Mouse (Mus musculus) midbrain, embryonic 13.5 days (tissue): ENCODE results near the gene 4930512M02Rik. TPM values are rescaled to one million over a fixed set of nuclear protein-coding genes. Genes with fewer than 3 reads are reported as not detected.

Source experiments
- ATAC-seq: fragments of 200-750 bp; cut with Nextera tagmentation; 2 replicates; pipeline ENCODE4 v1.8.0; 2017; ENCODE audit warnings: mild to moderate bottlenecking, moderate TSS enrichment, moderate library complexity
- H3K27ac ChIP-seq: fragments of 300-500 bp; sonication (generic); 2 replicates; pipeline ENCODE4 v1.5.1; 2015; ENCODE audit warnings: inconsistent platforms, mild to moderate bottlenecking, moderate library complexity
- H3K27me3 ChIP-seq: fragments of 300-500 bp; sonication (generic); 2 replicates; pipeline ENCODE4 v1.6.1; 2015; ENCODE audit warnings: mild to moderate bottlenecking, inconsistent platforms
- H3K36me3 ChIP-seq: fragments of 300-500 bp; sonication (generic); 2 replicates; pipeline ENCODE4 v1.6.1; 2015; ENCODE audit warnings: mild to moderate bottlenecking, inconsistent platforms
- H3K4me1 ChIP-seq: fragments of 300-500 bp; sonication (generic); replicated peaks from 2 replicates; pipeline ENCODE4 v1.6.1; 2015; ENCODE audit warnings: inconsistent platforms
- H3K4me2 ChIP-seq: fragments of 300-500 bp; sonication (generic); replicated peaks from 2 replicates; pipeline ENCODE4 v1.6.1; 2015; ENCODE audit warnings: moderate library complexity, mild to moderate bottlenecking, inconsistent platforms
- H3K4me3 ChIP-seq: fragments of 300-500 bp; sonication (generic); replicated peaks from 2 replicates; pipeline ENCODE4 v1.5.1; 2015; ENCODE audit warnings: mild to moderate bottlenecking, inconsistent platforms
- H3K9ac ChIP-seq: fragments of 300-500 bp; sonication (generic); replicated peaks from 2 replicates; pipeline ENCODE4 v1.6.1; 2015; ENCODE audit warnings: mild to moderate bottlenecking, inconsistent platforms
- H3K9me3 ChIP-seq: fragments of 300-500 bp; sonication (generic); 2 replicates; pipeline ENCODE4 v1.6.1; 2016; ENCODE audit warnings: mild to moderate bottlenecking, inconsistent platforms
- WGBS: fragments of 180-500 bp; shearing (Covaris S2); methylation state at CpG from one replicate; pipeline ENCODE4 v1.1.7; 2015; 5-methylcytosine and 5-hydroxymethylcytosine counted together
- polyA plus RNA-seq: library from polyadenylated mRNA; unstranded; fragments of >200 nt; fragmentation: Nextera tagmentation; extraction: Ambion mirVana; gene quantifications from 2 replicates; pipeline ENCODE4 v1.2.1, GENCODE M21; 2015

4930512M02Rik gene
- polyA plus RNA-seq, 1 experiment from 2014 or later, result not detected

GRCm38 (mm10) chr11:11559099-11559686 is 68.4 kb downstream of the 4930512M02Rik start:
- H3K27me3 ChIP-seq, result no peaks in the 10 kb centered on the region
- H3K9ac ChIP-seq, result no peak overlapping the region
- H3K9me3 ChIP-seq, result no peaks in the 10 kb centered on the region
- H3K36me3 ChIP-seq, result no peaks in the 10 kb centered on the region
- H3K4me2 ChIP-seq, result no peak overlapping the region
- H3K4me3 ChIP-seq, result no peak overlapping the region
- no peak for ATAC-seq
- H3K27ac ChIP-seq, result no peak overlapping the region
- WGBS, result 89% methylated on average over 7 of the region's 7 CpGs
- no peaks in the 10 kb centered on the region for H3K4me1 ChIP-seq

DNA sequence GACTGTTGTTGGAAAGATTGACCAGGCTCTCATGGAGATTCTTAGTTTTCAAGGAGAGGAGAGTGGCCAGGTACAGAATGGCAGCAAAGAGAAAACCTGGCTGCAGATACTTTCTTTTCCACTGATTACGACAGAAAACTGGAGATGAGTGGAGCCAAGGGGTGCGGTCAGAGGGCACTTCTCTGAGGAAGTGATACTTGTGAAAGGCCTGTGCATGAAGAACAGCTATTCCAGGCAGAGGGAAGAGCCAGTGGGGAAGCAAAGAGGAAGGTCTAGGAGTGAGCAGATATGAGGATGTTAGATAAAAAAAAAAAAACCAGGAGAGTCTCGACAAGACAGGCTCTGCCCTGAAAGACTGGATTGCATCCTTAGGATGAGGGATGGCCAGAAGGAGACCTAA is 69.0 kb downstream of the 4930512M02Rik start:
- no peaks in the 10 kb centered on the region for H3K9me3 ChIP-seq
- no peak for ATAC-seq
- H3K27ac ChIP-seq, result no peak overlapping the region
- H3K4me1 ChIP-seq, result no peaks in the 10 kb centered on the region
- WGBS, result 81% methylated on average over 3 of the region's 3 CpGs
- no peaks in the 10 kb centered on the region for H3K27me3 ChIP-seq
- H3K36me3 ChIP-seq, result no peaks in the 10 kb centered on the region
- H3K9ac ChIP-seq, result no peak overlapping the region
- H3K4me2 ChIP-seq, result no peak overlapping the region
- no peak overlapping the region for H3K4me3 ChIP-seq

DNA sequence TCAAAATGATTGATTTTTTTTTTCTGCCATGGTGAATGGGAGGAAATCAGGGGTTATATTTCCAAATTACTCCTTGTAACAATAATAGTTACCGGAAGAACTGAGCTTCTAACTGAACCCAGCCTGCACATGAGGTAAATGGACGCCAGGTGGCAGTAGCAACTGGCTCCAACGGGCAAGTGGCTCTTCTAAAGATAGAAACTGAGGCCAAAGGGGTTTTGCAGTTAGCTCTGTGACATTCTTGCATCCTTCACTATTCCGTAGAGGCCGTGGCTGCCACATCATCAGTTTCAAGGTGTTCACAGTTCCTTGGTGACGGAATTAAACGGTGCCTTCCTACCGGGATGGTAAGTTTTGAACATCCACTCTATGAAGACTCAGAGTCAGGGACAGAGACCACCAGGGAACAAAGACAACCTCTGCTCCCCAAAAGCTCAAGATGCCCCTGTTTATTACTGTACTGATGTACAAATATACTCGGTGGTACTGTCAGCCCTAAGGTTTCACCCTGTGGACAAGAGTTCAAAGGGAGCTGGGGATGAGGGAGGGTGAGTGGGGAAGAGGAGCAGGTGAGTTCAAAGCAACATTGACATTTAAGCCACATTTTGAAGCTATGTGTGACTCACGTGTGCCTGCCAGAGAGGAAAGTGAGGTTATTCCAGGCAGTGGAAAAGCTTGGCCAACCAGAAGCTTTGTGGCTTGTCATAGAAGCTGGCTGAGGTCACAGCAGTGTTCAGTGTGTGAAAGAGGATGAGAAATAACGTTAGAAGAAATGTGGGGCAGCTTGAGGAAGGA is 70.3 kb downstream of the 4930512M02Rik start:
- ATAC-seq, result no peak
- Histone ChIP-seq H3K4me3 (no peak overlapping the region), H3K27ac (no peak overlapping the region), H3K4me1 (no peaks in the 10 kb centered on the region), H3K9me3 (no peaks in the 10 kb centered on the region), H3K27me3 (no peaks in the 10 kb centered on the region), H3K9ac (no peak overlapping the region), H3K36me3 (no peaks in the 10 kb centered on the region), H3K4me2 (no peak overlapping the region)
- 48% methylated on average over 11 of the region's 11 CpGs for WGBS

DNA sequence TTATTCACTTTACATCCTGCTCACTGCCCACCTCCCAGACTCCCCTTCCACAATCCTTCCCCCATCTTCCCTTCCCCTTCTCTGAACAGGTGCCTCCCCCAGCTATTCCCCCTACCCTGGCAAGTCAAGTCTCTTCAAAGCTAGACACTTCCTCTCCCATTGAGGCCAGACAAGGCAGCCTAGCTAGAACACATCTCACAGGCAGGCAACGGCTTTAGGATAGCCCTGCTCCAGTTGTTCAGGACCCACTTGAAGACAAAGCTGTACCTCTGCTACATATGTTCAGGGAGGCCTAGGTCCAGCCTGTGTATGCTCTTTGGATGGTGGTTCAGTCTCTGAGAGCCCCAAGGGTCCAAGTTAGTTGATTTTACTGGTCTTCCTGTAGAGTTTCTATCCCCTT is 71.4 kb downstream of the 4930512M02Rik start:
- 93% methylated on average over 1 of the region's 1 CpGs for WGBS
- Histone ChIP-seq H3K4me3 (no peak overlapping the region), H3K4me2 (no peak overlapping the region), H3K9me3 (no peaks in the 10 kb centered on the region), H3K27me3 (no peaks in the 10 kb centered on the region), H3K4me1 (no peaks in the 10 kb centered on the region), H3K9ac (no peak overlapping the region), H3K36me3 (no peaks in the 10 kb centered on the region), H3K27ac (no peak overlapping the region)
- ATAC-seq, result no peak

GRCm38 (mm10) chr11:11555563-11555962 is 72.1 kb downstream of the 4930512M02Rik start:
- no peak overlapping the region for H3K4me2 ChIP-seq
- no peak for ATAC-seq
- no peaks in the 10 kb centered on the region for H3K27me3 ChIP-seq
- H3K4me1 ChIP-seq, result no peaks in the 10 kb centered on the region
- no peak overlapping the region for H3K27ac ChIP-seq
- 74% methylated on average over 8 of the region's 8 CpGs for WGBS
- no peak overlapping the region for H3K4me3 ChIP-seq
- H3K36me3 ChIP-seq, result no peaks in the 10 kb centered on the region
- no peak overlapping the region for H3K9ac ChIP-seq
- no peaks in the 10 kb centered on the region for H3K9me3 ChIP-seq

DNA sequence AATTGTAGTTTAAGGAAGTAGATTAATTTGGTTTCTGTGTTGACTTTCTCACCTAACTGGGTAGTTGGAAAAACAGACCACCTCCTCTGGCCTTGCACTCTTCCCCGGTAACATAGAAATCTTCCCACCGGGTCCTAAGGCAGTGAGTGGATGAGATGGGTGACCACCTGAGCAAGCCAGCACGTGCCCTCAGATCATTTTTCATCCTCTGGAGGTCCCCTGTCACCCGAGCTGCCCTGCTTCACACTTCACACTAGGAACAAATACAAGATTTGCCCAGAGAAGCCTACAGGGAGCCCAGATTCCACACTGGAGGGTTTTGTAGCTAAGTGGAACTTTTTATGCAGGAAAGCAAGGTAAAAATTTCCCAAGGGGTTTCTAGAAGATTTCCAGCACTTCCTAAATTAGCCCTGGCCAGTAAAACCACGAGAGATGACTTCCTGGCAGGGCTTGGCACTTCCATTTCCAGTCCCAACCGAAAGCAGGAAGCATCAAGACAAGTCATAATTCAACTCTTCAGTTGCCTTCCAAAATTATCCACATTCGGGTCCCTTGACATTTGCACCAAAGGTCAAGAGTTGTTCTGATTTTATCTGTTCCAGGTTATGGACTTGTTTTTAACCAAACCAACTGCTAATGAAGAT is 79.9 kb downstream of the 4930512M02Rik start:
- H3K4me1 ChIP-seq, result no peaks in the 10 kb centered on the region
- no peaks in the 10 kb centered on the region for H3K9me3 ChIP-seq
- no peak overlapping the region for H3K27ac ChIP-seq
- H3K36me3 ChIP-seq, result no peaks in the 10 kb centered on the region
- 78% methylated on average over 7 of the region's 7 CpGs for WGBS
- H3K4me2 ChIP-seq, result no peak overlapping the region
- H3K9ac ChIP-seq, result no peak overlapping the region
- H3K4me3 ChIP-seq, result no peak overlapping the region
- ATAC-seq, result no peak
- no peaks in the 10 kb centered on the region for H3K27me3 ChIP-seq

- WGBS, result 89% methylated on average over 7 of the region's 7 CpGs
- ATAC-seq, result no peak
- no peak overlapping the region for H3K4me2 ChIP-seq
- H3K4me3 ChIP-seq, result no peak overlapping the region
- H3K27me3 ChIP-seq, result no peaks in the 10 kb centered on the region
- no peak overlapping the region for H3K9ac ChIP-seq
- H3K36me3 ChIP-seq, result no peaks in the 10 kb centered on the region
- H3K4me1 ChIP-seq, result no peaks in the 10 kb centered on the region
- no peaks in the 10 kb centered on the region for H3K9me3 ChIP-seq
- H3K27ac ChIP-seq, result no peak overlapping the region
Measured at GRCm38 (mm10) chr11:11546903-11547511, 80.6 kb downstream of the 4930512M02Rik start.

- Histone ChIP-seq H3K4me1 (no peaks in the 10 kb centered on the region), H3K27me3 (no peaks in the 10 kb centered on the region), H3K27ac (no peak overlapping the region), H3K36me3 (no peaks in the 10 kb centered on the region), H3K4me3 (no peak overlapping the region), H3K4me2 (no peak overlapping the region), H3K9me3 (no peaks in the 10 kb centered on the region), H3K9ac (no peak overlapping the region)
- no peak for ATAC-seq
- 94% methylated on average over 3 of the region's 3 CpGs for WGBS
Measured at GRCm38 (mm10) chr11:11545948-11546347, 81.7 kb downstream of the 4930512M02Rik start.

Other genes starting within 250 kb of the 4930512M02Rik start
- gene Spata48, start 165.7 kb downstream of the 4930512M02Rik start, polyA plus RNA-seq, result 0.55 and 1.9 TPM in 2 replicates
- gene Zpbp, start 165.4 kb downstream of the 4930512M02Rik start, polyA plus RNA-seq, result 0.62 and 1.0 TPM in 2 replicates
- 0.81 and 1.2 TPM in 2 replicates for gene Ikzf1, start 57.2 kb upstream of the 4930512M02Rik start, polyA plus RNA-seq
- gene Fignl1, start 181.1 kb upstream of the 4930512M02Rik start, polyA plus RNA-seq, result 23.6 and 26.2 TPM in 2 replicates